Mouse (Mus musculus) MEL (cell line): ENCODE measurements around the gene Cbl. TPM values are rescaled to one million over a fixed set of nuclear protein-coding genes. Genes with fewer than 3 reads are reported as not detected.

Experiments
- DNase-seq: peaks from one replicate; pipeline ENCODE4 v3.0.0; 2011; ENCODE audit warnings: low read depth, low spot score
- H3K27ac ChIP-seq: 2 replicates; pipeline ENCODE4 v1.5.1; 2012; ENCODE audit warnings: low read depth, mild to moderate bottlenecking, control low read depth, low read length, moderate library complexity; ENCODE audit not compliant: control insufficient read depth
- H3K27me3 ChIP-seq, 2 experiments: fragments of 150-350 bp in 1 of 2; sonication (generic) in 1 of 2; 2 replicates each; pipeline ENCODE4 v1.6.1; 2012; ENCODE audit warnings: low read length in 2 of 2, mild to moderate bottlenecking in 2 of 2, improper control_type of control experiment in 1 of 2, moderate library complexity in 1 of 2; ENCODE audit not compliant: insufficient read depth in 2 of 2, control insufficient read depth in 1 of 2
- H3K36me3 ChIP-seq, 2 experiments: 2 replicates each; pipeline ENCODE4 v1.6.1; 2012 to 2014; ENCODE audit warnings: low read length in 2 of 2, improper control_type of control experiment in 1 of 2, inconsistent platforms in 1 of 2, mild to moderate bottlenecking in 1 of 2; ENCODE audit not compliant: insufficient read depth in 2 of 2, control insufficient read depth in 1 of 2
- H3K4me1 ChIP-seq, 2 experiments: fragments of 150-350 bp in 1 of 2; sonication (generic) in 1 of 2; 2 replicates each; pipeline ENCODE4 v1.6.1; 2012; ENCODE audit warnings: low read length in 2 of 2, improper control_type of control experiment in 1 of 2, mild to moderate bottlenecking in 1 of 2; ENCODE audit not compliant: insufficient read depth in 2 of 2, control insufficient read depth in 1 of 2
- H3K4me3 ChIP-seq, 2 experiments: fragments of 150-350 bp in 1 of 2; sonication (generic) in 1 of 2; 2 replicates each; pipeline ENCODE4 v1.5.1; 2012; ENCODE audit warnings: low read depth in 2 of 2, low read length in 2 of 2, mild to moderate bottlenecking in 2 of 2, moderate library complexity in 2 of 2, control low read depth in 1 of 2, improper control_type of control experiment in 1 of 2; ENCODE audit not compliant: control insufficient read depth in 1 of 2, insufficient read depth in 1 of 2
- H3K79me2 ChIP-seq: 2 replicates; pipeline ENCODE4 v1.6.1; 2012; ENCODE audit warnings: mild to moderate bottlenecking, low read length, moderate library complexity; ENCODE audit not compliant: control insufficient read depth, poor library complexity, insufficient read depth
- H3K9ac ChIP-seq: 2 replicates; pipeline ENCODE4 v1.6.1; 2012; ENCODE audit warnings: low read depth, mild to moderate bottlenecking, control low read depth, low read length, moderate library complexity; ENCODE audit not compliant: control insufficient read depth, poor library complexity, severe bottlenecking
- H3K9me3 ChIP-seq: fragments of 150-350 bp; sonication (generic); replicated peaks from 2 replicates; pipeline ENCODE4 v1.6.1; 2012; ENCODE audit warnings: mild to moderate bottlenecking, low read length, improper control_type of control experiment, moderate library complexity; ENCODE audit not compliant: insufficient read depth
- BHLHE40 ChIP-seq: IDR thresholded peaks from 2 replicates; pipeline ENCODE4 v1.6.1; 2012; ENCODE audit warnings: low read depth, mild to moderate bottlenecking, inconsistent platforms, low read length, improper control_type of control experiment, borderline replicate concordance
- CHD1 ChIP-seq: IDR thresholded peaks from 2 replicates; pipeline ENCODE4 v1.6.1; 2012; ENCODE audit warnings: low read depth, mild to moderate bottlenecking, inconsistent platforms, low read length, improper control_type of control experiment
- CHD2 ChIP-seq: IDR thresholded peaks from 2 replicates; pipeline ENCODE4 v1.6.1; 2011; ENCODE audit warnings: low read length, improper control_type of control experiment
- CTCF ChIP-seq, 3 experiments: IDR thresholded peaks in 2 of 3; conservative IDR thresholded peaks in 1 of 3; 2 replicates each; pipeline ENCODE4 v1.5.1; 2011 to 2012; ENCODE audit warnings: low read length in 3 of 3, low read depth in 2 of 3, mild to moderate bottlenecking in 2 of 3, improper control_type of control experiment in 1 of 3, inconsistent platforms in 1 of 3, mixed read lengths in 1 of 3, moderate library complexity in 1 of 3; ENCODE audit not compliant: control insufficient read depth in 1 of 3, insufficient read depth in 1 of 3, poor library complexity in 1 of 3, severe bottlenecking in 1 of 3
- E2F4 ChIP-seq: IDR thresholded peaks from 2 replicates; pipeline ENCODE4 v1.6.1; 2011; ENCODE audit warnings: low read depth, low read length, improper control_type of control experiment, borderline replicate concordance
- ELF1 ChIP-seq: IDR thresholded peaks from 2 replicates; pipeline ENCODE4 v1.6.1; 2014; ENCODE audit warnings: low read depth, mild to moderate bottlenecking, inconsistent platforms, low read length, improper control_type of control experiment, moderate library complexity
- ETS1 ChIP-seq: IDR thresholded peaks from 2 replicates; pipeline ENCODE4 v1.6.1; 2012; ENCODE audit warnings: low read depth, mild to moderate bottlenecking, inconsistent platforms, low read length, improper control_type of control experiment, moderate library complexity
- GABPA ChIP-seq: IDR thresholded peaks from 2 replicates; pipeline ENCODE4 v1.6.1; 2012; ENCODE audit warnings: low read depth, mild to moderate bottlenecking, inconsistent platforms, low read length, improper control_type of control experiment, moderate library complexity
- GATA1 ChIP-seq: IDR thresholded peaks from 2 replicates; pipeline ENCODE4 v1.6.1; 2011; ENCODE audit warnings: low read depth, low read length, improper control_type of control experiment
- HCFC1 ChIP-seq: IDR thresholded peaks from 2 replicates; pipeline ENCODE4 v1.6.1; 2012; ENCODE audit warnings: low read depth, mild to moderate bottlenecking, inconsistent platforms, low read length, improper control_type of control experiment, moderate library complexity
- KAT2A ChIP-seq: conservative IDR thresholded peaks from 2 replicates; pipeline ENCODE4 v1.6.1; 2012; ENCODE audit warnings: low read depth, low read length, improper control_type of control experiment, inconsistent platforms
- MAFK ChIP-seq: IDR thresholded peaks from 2 replicates; pipeline ENCODE4 v1.6.1; 2011; ENCODE audit warnings: low read depth, mild to moderate bottlenecking, low read length, improper control_type of control experiment, borderline replicate concordance
- MAX ChIP-seq: IDR thresholded peaks from 2 replicates; pipeline ENCODE4 v1.6.1; 2011; ENCODE audit warnings: low read length, improper control_type of control experiment
- MEF2A ChIP-seq: IDR thresholded peaks from 2 replicates; pipeline ENCODE4 v1.6.1; 2014; ENCODE audit warnings: low read depth, mild to moderate bottlenecking, inconsistent platforms, low read length, improper control_type of control experiment; ENCODE audit not compliant: poor library complexity, insufficient replicate concordance, severe bottlenecking; ENCODE audit errors: extremely low read depth
- MXI1 ChIP-seq: IDR thresholded peaks from 2 replicates; pipeline ENCODE4 v1.6.1; 2011; ENCODE audit warnings: mild to moderate bottlenecking, low read depth, low read length, improper control_type of control experiment
- MYB ChIP-seq: IDR thresholded peaks from 2 replicates; pipeline ENCODE4 v1.6.1; 2011; ENCODE audit warnings: mild to moderate bottlenecking, low read depth, low read length, improper control_type of control experiment
- MYC ChIP-seq: IDR thresholded peaks from 2 replicates; pipeline ENCODE4 v1.6.1; 2011; ENCODE audit warnings: low read depth, mild to moderate bottlenecking, low read length, improper control_type of control experiment, moderate library complexity
- NRF1 ChIP-seq: IDR thresholded peaks from 2 replicates; pipeline ENCODE4 v1.6.1; 2014; ENCODE audit warnings: low read depth, mild to moderate bottlenecking, inconsistent platforms, low read length, improper control_type of control experiment, moderate library complexity; ENCODE audit not compliant: poor library complexity, insufficient read depth, severe bottlenecking
- POLR2A ChIP-seq, 2 experiments: IDR thresholded peaks; 2 replicates each; pipeline ENCODE4 v1.6.1; 2011 to 2012; ENCODE audit warnings: low read length in 2 of 2, mild to moderate bottlenecking in 2 of 2, control low read depth in 1 of 2, improper control_type of control experiment in 1 of 2, low read depth in 1 of 2, moderate library complexity in 1 of 2; ENCODE audit not compliant: control insufficient read depth in 1 of 2, insufficient read depth in 1 of 2, poor library complexity in 1 of 2
- POLR2AphosphoS2 ChIP-seq: IDR thresholded peaks from 2 replicates; pipeline ENCODE4 v1.6.1; 2011; ENCODE audit warnings: low read length, improper control_type of control experiment
- POLR2AphosphoS5 ChIP-seq: IDR thresholded peaks from 2 replicates; pipeline ENCODE4 v1.6.1; 2012; ENCODE audit warnings: low read depth, borderline replicate concordance, mild to moderate bottlenecking, inconsistent platforms, low read length, moderate library complexity, mixed read lengths
- RAD21 ChIP-seq: IDR thresholded peaks from 2 replicates; pipeline ENCODE4 v1.6.1; 2011; ENCODE audit warnings: mild to moderate bottlenecking, low read depth, low read length, improper control_type of control experiment
- RCOR1 ChIP-seq: IDR thresholded peaks from 2 replicates; pipeline ENCODE4 v1.6.1; 2012; ENCODE audit warnings: low read depth, mild to moderate bottlenecking, inconsistent platforms, low read length, improper control_type of control experiment
- TBP ChIP-seq: IDR thresholded peaks from 2 replicates; pipeline ENCODE4 v1.8.0; 2011; ENCODE audit warnings: low read depth, low read length, improper control_type of control experiment
- TCF12 ChIP-seq: IDR thresholded peaks from 2 replicates; pipeline ENCODE4 v1.6.1; 2014; ENCODE audit warnings: low read depth, mild to moderate bottlenecking, inconsistent platforms, low read length, improper control_type of control experiment, moderate library complexity
- UBTF ChIP-seq: IDR thresholded peaks from 2 replicates; pipeline ENCODE4 v1.6.1; 2012; ENCODE audit warnings: low read depth, mild to moderate bottlenecking, inconsistent platforms, low read length, improper control_type of control experiment, moderate library complexity, borderline replicate concordance; ENCODE audit not compliant: insufficient read depth
- USF1 ChIP-seq: IDR thresholded peaks from 2 replicates; pipeline ENCODE4 v1.6.1; 2014; ENCODE audit warnings: low read depth, mild to moderate bottlenecking, inconsistent platforms, low read length, improper control_type of control experiment, moderate library complexity
- USF2 ChIP-seq, 2 experiments: IDR thresholded peaks; 2 replicates each; pipeline ENCODE4 v1.6.1; 2011 to 2012; ENCODE audit warnings: improper control_type of control experiment in 2 of 2, low read length in 2 of 2, borderline replicate concordance in 1 of 2, inconsistent platforms in 1 of 2, low read depth in 1 of 2, mild to moderate bottlenecking in 1 of 2; ENCODE audit not compliant: insufficient read depth in 1 of 2
- ZMIZ1 ChIP-seq: IDR thresholded peaks from 2 replicates; pipeline ENCODE4 v1.6.1; 2012; ENCODE audit warnings: low read depth, mild to moderate bottlenecking, inconsistent platforms, low read length, improper control_type of control experiment, moderate library complexity
- polyA plus RNA-seq, 2 experiments: library from polyadenylated mRNA; stranded (reverse) in 1 of 2; unstranded in 1 of 2; fragments of >175 nt in 1 of 2; fragments of >200 nt in 1 of 2; gene quantifications; 2 replicates each; pipeline versions ENCODE4 v1.2.1 to v1.2.4; 2012; ENCODE audit warnings: low replicate concordance in 2 of 2, low read depth in 1 of 2; ENCODE audit not compliant: insufficient read length in 2 of 2, insufficient read depth in 1 of 2, missing spikeins in 1 of 2
- total RNA-seq: library from RNA; depleted of rRNA; stranded (reverse); fragments of 300-350 nt; gene quantifications from 2 replicates; pipeline ENCODE4 v1.2.3, GENCODE M21; 2012

Gene Cbl
- total and polyA plus RNA-seq, 3 experiments: 9.1 to 41.1 (median 36.8) TPM

GRCm38 (mm10) chr9:44233021-44233801 is 638 bp downstream of the Cbl start (continued):
- TF ChIP-seq BHLHE40 (peak; percentile 94), TCF12 (peak; percentile 69), GABPA (no peak), ETS1 (peak; percentile 94), KAT2A (peak; percentile 38; the same call in 1 of the 2 replicates), GATA1 (peak; percentile 92), MAFK (peak; percentile 74; the same call in 1 of the 2 replicates), MYC (peak; percentile 90), MEF2A (no peak), HCFC1 (peak; percentile 63; the same call in 1 of the 2 replicates), MAX (peak; percentile 59), CHD2 (peak; percentile 58; the same call in 1 of the 2 replicates), POLR2A (IDR thresholded peaks at IDR 0.05; ENCODE audit: control insufficient read depth in 1 of 2, insufficient read depth in 1 of 2, low read depth in 1 of 2, low read length in 2 of 2, poor library complexity in 1 of 2) (0 out of 4 replicates have a peak, but pooled peaks of 1 of the 2 experiments have one; percentile 54), MXI1 (peak; percentile 80), POLR2AphosphoS5 (no peak)
- TF ChIP-seq, all 39 proteins: peak for 24

DNA sequence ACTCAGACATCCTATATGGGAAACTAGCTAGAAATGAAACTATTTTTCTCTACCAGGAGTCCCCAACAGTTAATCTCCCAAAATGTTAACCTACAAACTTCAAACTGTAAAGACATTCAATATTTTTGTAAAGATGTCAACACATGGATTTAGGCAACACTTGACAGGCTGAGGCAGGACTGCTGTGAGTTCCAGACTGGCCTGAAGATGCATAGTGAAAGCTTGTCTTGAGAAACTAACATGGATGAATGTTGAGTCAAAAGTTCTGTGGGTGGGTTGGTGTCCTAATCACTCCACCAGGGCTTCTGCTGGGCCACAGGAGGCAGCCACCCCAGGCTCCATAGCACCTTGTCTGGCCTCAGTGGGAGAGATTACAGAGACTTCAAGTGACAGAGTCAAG is 2.2 kb downstream of the Cbl start:
- DNase-seq: no peak
- H3K36me3 ChIP-seq: peaks cover 0 to 18% of the 10 kb centered on the region in 2 experiments; a peak in 3 of 4 replicates
- no peaks in the 10 kb centered on the region for H3K9me3 ChIP-seq
- no peaks in the 10 kb centered on the region for H3K27me3 ChIP-seq
- H3K79me2 ChIP-seq: peaks cover 44% of the 10 kb centered on the region
- no peak overlapping the region for H3K9ac ChIP-seq
- no peak overlapping the region for H3K4me3 ChIP-seq
- H3K27ac ChIP-seq: no peak overlapping the region
- TF ChIP-seq RCOR1: no peak
- no peak for TF ChIP-seq MYB
- no peak for TF ChIP-seq USF1
- no peak for TF ChIP-seq TBP
- no peak for TF ChIP-seq USF2 (IDR thresholded peaks at IDR 0.05; ENCODE audit: borderline replicate concordance in 1 of 2, insufficient read depth in 1 of 2, low read depth in 1 of 2, low read length in 2 of 2)
- no peak for TF ChIP-seq NRF1
- no peak for TF ChIP-seq CHD1
- no peak for TF ChIP-seq UBTF
- TF ChIP-seq BHLHE40: no peak
- no peak for TF ChIP-seq POLR2AphosphoS2
- no peak for TF ChIP-seq GATA1
- no peak for TF ChIP-seq CTCF (IDR thresholded peaks at IDR 0.05 in 2 of 3, conservative IDR thresholded peaks at IDR 0.05 in 1 of 3; ENCODE audit: control insufficient read depth in 1 of 3, insufficient read depth in 1 of 3, low read depth in 2 of 3, low read length in 3 of 3, poor library complexity in 1 of 3, severe bottlenecking in 1 of 3)
- no peak for TF ChIP-seq ZMIZ1
- no peak for TF ChIP-seq TCF12
- TF ChIP-seq GABPA: no peak
- TF ChIP-seq RAD21: no peak
- no peak for TF ChIP-seq POLR2A (IDR thresholded peaks at IDR 0.05; ENCODE audit: control insufficient read depth in 1 of 2, insufficient read depth in 1 of 2, low read depth in 1 of 2, low read length in 2 of 2, poor library complexity in 1 of 2)
- no peak for TF ChIP-seq ELF1
- no peak for TF ChIP-seq E2F4
- peaks cover 0 to 6% of the 10 kb centered on the region in 2 experiments; a peak in 3 of 4 replicates for H3K4me1 ChIP-seq
